Mouse (Mus musculus) midbrain, embryonic 11.5 days (tissue): ENCODE measurements around the gene Pou6f1. TPM values are rescaled to one million over a fixed set of nuclear protein-coding genes. Genes with fewer than 3 reads are reported as not detected.

Source experiments
- ATAC-seq: fragments of 200-750 bp; cut with Nextera tagmentation; 2 replicates; pipeline ENCODE4 v1.8.0; 2017; ENCODE audit warnings: moderate TSS enrichment, moderate library complexity; ENCODE audit not compliant: low FRiP score
- DNase-seq: peaks from one replicate; pipeline ENCODE4 v3.0.0; 2015; ENCODE audit warnings: low spot score; ENCODE audit errors: missing footprints
- H3K27ac ChIP-seq: fragments of 300-500 bp; sonication (generic); 2 replicates; pipeline ENCODE4 v1.5.1; 2014; ENCODE audit warnings: low read depth, low read length
- H3K27me3 ChIP-seq: fragments of 300-500 bp; sonication (generic); 2 replicates; pipeline ENCODE4 v1.6.1; 2014; ENCODE audit warnings: mild to moderate bottlenecking, low read length, moderate library complexity, mixed read lengths; ENCODE audit not compliant: control insufficient read depth, insufficient read depth
- H3K36me3 ChIP-seq: fragments of 300-500 bp; sonication (generic); 2 replicates; pipeline ENCODE4 v1.6.1; 2014; ENCODE audit warnings: mild to moderate bottlenecking, low read length, moderate library complexity, mixed read lengths; ENCODE audit not compliant: control insufficient read depth, insufficient read depth
- H3K4me1 ChIP-seq: fragments of 300-500 bp; sonication (generic); 2 replicates; pipeline ENCODE4 v1.6.1; 2014; ENCODE audit warnings: low read length; ENCODE audit not compliant: control insufficient read depth, insufficient read depth
- H3K4me2 ChIP-seq: fragments of 300-500 bp; sonication (generic); 2 replicates; pipeline ENCODE4 v1.6.1; 2014; ENCODE audit warnings: mild to moderate bottlenecking, moderate library complexity
- H3K4me3 ChIP-seq: fragments of 300-500 bp; sonication (generic); 2 replicates; pipeline ENCODE4 v1.5.1; 2014; ENCODE audit warnings: low read depth, low read length
- H3K9ac ChIP-seq: fragments of 300-500 bp; sonication (generic); 2 replicates; pipeline ENCODE4 v1.6.1; 2014; ENCODE audit warnings: low read length
- H3K9me3 ChIP-seq: fragments of 300-500 bp; sonication (generic); 2 replicates; pipeline ENCODE4 v1.6.1; 2016; ENCODE audit warnings: low read length; ENCODE audit not compliant: control insufficient read depth
- WGBS: fragments of 180-500 bp; shearing (Covaris S2); extraction: QIAGEN DNeasy Blood & Tissue Kit; methylation state at CpG from one replicate; pipeline ENCODE4 v1.1.7; 2014; 5-methylcytosine and 5-hydroxymethylcytosine counted together
- polyA plus RNA-seq: library from polyadenylated mRNA; unstranded; fragments of >200 nt; fragmentation: Nextera tagmentation; extraction: Ambion mirVana; gene quantifications from 2 replicates; pipeline ENCODE4 v1.2.1, GENCODE M21; 2014

Gene Pou6f1
- polyA plus RNA-seq, 1 experiment from 2014 or later = 15.0 TPM

- H3K36me3 ChIP-seq = peaks cover 5% of the 10 kb centered on the region; the same call in 1 of the 2 replicates
- no peaks in the 10 kb centered on the region for H3K4me1 ChIP-seq
- H3K4me3 ChIP-seq = no peak overlapping the region
- no peak overlapping the region for H3K9ac ChIP-seq
- WGBS = 80% methylated on average over 12 of the region's 12 CpGs
- no peak overlapping the region for H3K4me2 ChIP-seq
- H3K27me3 ChIP-seq = no peaks in the 10 kb centered on the region
- no peak for ATAC-seq
- no peaks in the 10 kb centered on the region for H3K9me3 ChIP-seq
- H3K27ac ChIP-seq = no peak overlapping the region
- DNase-seq = no peak
Observed at GRCm38 (mm10) chr15:100575366-100575765, 24.4 kb downstream of the Pou6f1 start.

- Histone ChIP-seq H3K4me3 (no peak overlapping the region), H3K27ac (no peak overlapping the region), H3K9me3 (no peaks in the 10 kb centered on the region), H3K9ac (no peak overlapping the region), H3K27me3 (no peaks in the 10 kb centered on the region), H3K36me3 (peaks cover 5% of the 10 kb centered on the region; the same call in 1 of the 2 replicates), H3K4me2 (no peak overlapping the region), H3K4me1 (no peaks in the 10 kb centered on the region)
- ATAC-seq = no peak
- WGBS = 83% methylated on average over 2 of the region's 2 CpGs
- no peak for DNase-seq
Observed at GRCm38 (mm10) chr15:100574378-100574777, 25.4 kb downstream of the Pou6f1 start.

GRCm38 (mm10) chr15:100573946-100574345 lies 25.8 kb downstream of the Pou6f1 start:
- Histone ChIP-seq H3K27me3 (no peaks in the 10 kb centered on the region), H3K4me1 (no peaks in the 10 kb centered on the region), H3K36me3 (peaks cover 5% of the 10 kb centered on the region; the same call in 1 of the 2 replicates), H3K9me3 (no peaks in the 10 kb centered on the region), H3K4me3 (no peak overlapping the region), H3K4me2 (no peak overlapping the region), H3K27ac (no peak overlapping the region), H3K9ac (no peak overlapping the region; the same call in 1 of the 2 replicates)
- no peak for DNase-seq
- WGBS = 74% methylated on average over 6 of the region's 6 CpGs
- ATAC-seq = no peak

GRCm38 (mm10) chr15:100569239-100569638 lies 30.5 kb downstream of the Pou6f1 start:
- DNase-seq = peak; percentile 35
- H3K9ac ChIP-seq = no peak overlapping the region
- no peaks in the 10 kb centered on the region for H3K9me3 ChIP-seq
- H3K4me3 ChIP-seq = no peak overlapping the region
- no peaks in the 10 kb centered on the region for H3K4me1 ChIP-seq
- 62% methylated on average over 3 of the region's 3 CpGs for WGBS
- no peak overlapping the region for H3K27ac ChIP-seq
- H3K4me2 ChIP-seq = no peak overlapping the region
- no peaks in the 10 kb centered on the region for H3K27me3 ChIP-seq
- ATAC-seq = no peak
- H3K36me3 ChIP-seq = no peaks in the 10 kb centered on the region

GRCm38 (mm10) chr15:100566531-100566930 lies 33.3 kb downstream of the Pou6f1 start:
- no peak overlapping the region for H3K4me2 ChIP-seq
- H3K9ac ChIP-seq = no peak overlapping the region
- H3K36me3 ChIP-seq = no peaks in the 10 kb centered on the region
- H3K4me3 ChIP-seq = no peak overlapping the region
- H3K4me1 ChIP-seq = no peaks in the 10 kb centered on the region
- H3K27me3 ChIP-seq = no peaks in the 10 kb centered on the region
- WGBS = 62% methylated on average over 2 of the region's 2 CpGs
- no peaks in the 10 kb centered on the region for H3K9me3 ChIP-seq
- ATAC-seq (no peak), DNase-seq (no peak)
- H3K27ac ChIP-seq = no peak overlapping the region

- Histone ChIP-seq H3K4me2 (no peak overlapping the region), H3K4me3 (no peak overlapping the region), H3K27ac (no peak overlapping the region), H3K36me3 (no peaks in the 10 kb centered on the region), H3K9ac (no peak overlapping the region), H3K9me3 (no peaks in the 10 kb centered on the region), H3K27me3 (no peaks in the 10 kb centered on the region), H3K4me1 (no peaks in the 10 kb centered on the region)
- DNase-seq = no peak
- no peak for ATAC-seq
- 78% methylated on average over 5 of the region's 5 CpGs for WGBS
Observed at GRCm38 (mm10) chr15:100557705-100558433, 41.9 kb downstream of the Pou6f1 start.

GRCm38 (mm10) chr15:100556378-100556777 lies 43.4 kb downstream of the Pou6f1 start:
- no peak overlapping the region for H3K9ac ChIP-seq
- ATAC-seq (no peak), DNase-seq (no peak)
- H3K4me3 ChIP-seq = no peak overlapping the region
- WGBS = 89% methylated on average over 9 of the region's 9 CpGs
- no peaks in the 10 kb centered on the region for H3K9me3 ChIP-seq
- H3K27ac ChIP-seq = no peak overlapping the region
- H3K4me1 ChIP-seq = no peaks in the 10 kb centered on the region; the same call in 1 of the 2 replicates
- no peaks in the 10 kb centered on the region for H3K27me3 ChIP-seq
- H3K36me3 ChIP-seq = no peaks in the 10 kb centered on the region
- no peak overlapping the region for H3K4me2 ChIP-seq

GRCm38 (mm10) chr15:100555965-100556364 lies 43.8 kb downstream of the Pou6f1 start:
- Histone ChIP-seq H3K4me1 (peaks cover under 1% of the 10 kb centered on the region), H3K36me3 (no peaks in the 10 kb centered on the region), H3K9me3 (no peaks in the 10 kb centered on the region), H3K4me3 (no peak overlapping the region), H3K27ac (no peak overlapping the region), H3K9ac (no peak overlapping the region), H3K4me2 (no peak overlapping the region), H3K27me3 (no peaks in the 10 kb centered on the region)
- 91% methylated on average over 5 of the region's 5 CpGs for WGBS
- DNase-seq (no peak), ATAC-seq (no peak)

- H3K36me3 ChIP-seq = no peaks in the 10 kb centered on the region
- peaks cover 8% of the 10 kb centered on the region for H3K4me1 ChIP-seq
- peak within 1 kb of the TSS; percentile 80 for H3K4me3 ChIP-seq
- DNase-seq = peak; percentile 99
- H3K27ac ChIP-seq = peak within 1 kb of the TSS; percentile 93
- H3K27me3 ChIP-seq = no peaks in the 10 kb centered on the region
- peak within 1 kb of the TSS; percentile 63 for H3K4me2 ChIP-seq
- peak; percentile 99 for ATAC-seq
- WGBS = under 1% methylated on average over 83 of the region's 84 CpGs
- H3K9me3 ChIP-seq = no peaks in the 10 kb centered on the region
- H3K9ac ChIP-seq = peak within 1 kb of the TSS; percentile 83
Observed at GRCm38 (mm10) chr15:100551326-100552307, 48.2 kb downstream of the Pou6f1 start, which contains the start of gene Tfcp2. Tfcp2 (minus strand) TSS chr15:100552008.
